Mouse (Mus musculus): ENCODE measurements around the gene Trpm5. TPM values are rescaled to one million over a fixed set of nuclear protein-coding genes. Genes with fewer than 3 reads are reported as not detected.

Gene Trpm5
- total RNA-seq, 2 experiments from 2014 or later, result not detected

DNA sequence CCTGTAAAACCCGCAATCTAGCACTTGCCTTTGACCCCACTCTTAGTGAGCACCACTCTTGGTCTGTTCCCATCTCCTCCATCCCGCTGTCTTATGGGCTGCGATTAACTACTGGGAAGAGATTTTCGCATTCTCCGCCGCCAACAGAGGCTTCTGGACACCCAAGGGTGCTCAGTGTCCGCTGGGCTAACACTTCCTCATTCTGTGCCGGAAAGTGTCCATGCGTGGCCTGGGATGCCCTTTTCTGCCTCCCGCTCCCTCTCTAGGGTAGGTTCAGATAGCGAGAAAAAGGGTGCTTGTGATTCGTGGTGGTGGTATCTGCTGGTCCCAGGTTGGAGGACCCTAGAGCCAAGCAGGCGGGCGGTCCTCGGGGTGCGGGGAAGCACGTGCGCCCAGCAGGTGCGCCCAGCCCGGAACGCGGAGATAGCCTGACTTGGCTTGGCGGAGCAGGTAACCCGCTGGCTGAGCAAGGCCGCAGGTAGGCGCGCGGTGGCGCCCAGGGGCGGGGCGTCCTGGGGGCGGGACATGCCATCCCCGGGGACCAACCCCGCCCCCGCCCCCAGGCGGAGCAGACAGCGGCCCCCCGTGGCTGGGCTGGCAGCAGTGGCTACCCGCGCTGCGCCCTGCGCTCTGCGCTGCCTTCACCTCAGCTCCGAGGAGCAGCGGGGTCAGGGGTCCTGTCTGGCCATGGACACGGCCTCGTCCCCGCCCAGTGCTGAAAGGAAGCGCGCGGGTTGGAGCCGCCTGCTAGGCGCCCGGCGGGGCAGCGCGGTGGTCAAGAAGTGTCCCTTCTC is 12.4 kb upstream of the Trpm5 start:
- ATAC-seq (ENCODE audit: poor library complexity, severe bottlenecking), result peak; percentile 64

DNA sequence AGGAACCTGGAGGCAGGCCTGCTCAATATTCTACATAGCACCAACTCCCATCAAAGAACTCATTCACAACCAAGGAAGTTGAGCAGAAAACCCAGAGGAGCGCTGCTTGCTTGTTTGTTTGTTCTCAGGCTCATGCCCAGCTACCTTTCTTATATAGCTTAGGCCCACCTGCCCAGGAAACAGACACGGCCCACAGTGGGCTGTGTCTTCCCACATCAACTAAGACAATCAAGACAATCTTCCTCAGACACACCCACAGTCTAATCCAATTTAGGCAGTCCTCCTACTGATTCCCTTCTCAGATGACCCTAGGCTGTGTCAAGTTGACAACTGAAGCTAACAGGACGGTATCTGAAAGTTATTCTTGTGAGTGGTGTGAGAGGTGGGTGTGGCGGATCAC is 11.6 kb upstream of the Trpm5 start, which contains the start of gene Kcnq1:
Kcnq1 (plus strand) TSS at position 301 of the 400 bp plus-strand sequence.
- no peak for ATAC-seq (ENCODE audit: poor library complexity, severe bottlenecking)

DNA sequence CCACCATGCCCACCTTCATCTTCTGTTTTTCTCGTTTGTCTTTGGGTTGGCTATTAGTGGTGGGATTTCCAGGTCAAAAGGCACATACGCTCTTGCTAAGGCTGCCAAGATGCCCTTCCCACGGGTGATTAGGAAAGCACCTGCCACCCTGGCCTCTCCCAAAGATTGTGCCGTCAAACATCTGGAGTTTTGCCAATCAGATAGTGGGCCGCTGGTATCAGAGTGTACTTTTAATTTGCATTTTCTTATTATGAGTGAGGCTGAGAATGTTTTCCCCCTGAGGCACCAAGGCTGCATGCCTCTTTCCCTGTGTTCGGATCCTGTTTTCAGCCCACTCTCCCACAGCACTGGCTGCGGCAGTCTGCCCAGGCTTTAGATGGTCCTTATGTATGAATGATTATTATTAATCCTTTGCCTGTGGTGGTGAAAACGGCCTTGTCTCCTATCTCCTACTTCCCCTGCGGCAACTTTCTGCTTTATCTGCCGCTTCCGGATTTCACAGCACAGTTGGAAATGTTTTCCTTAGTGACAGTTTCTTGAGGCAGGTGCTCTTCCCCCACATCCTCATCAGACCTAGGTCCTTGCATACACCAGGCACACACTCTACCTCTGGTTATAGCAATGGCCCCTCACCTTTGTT is 10.9 kb upstream of the Trpm5 start:
- ATAC-seq (ENCODE audit: poor library complexity, severe bottlenecking), result no peak

DNA sequence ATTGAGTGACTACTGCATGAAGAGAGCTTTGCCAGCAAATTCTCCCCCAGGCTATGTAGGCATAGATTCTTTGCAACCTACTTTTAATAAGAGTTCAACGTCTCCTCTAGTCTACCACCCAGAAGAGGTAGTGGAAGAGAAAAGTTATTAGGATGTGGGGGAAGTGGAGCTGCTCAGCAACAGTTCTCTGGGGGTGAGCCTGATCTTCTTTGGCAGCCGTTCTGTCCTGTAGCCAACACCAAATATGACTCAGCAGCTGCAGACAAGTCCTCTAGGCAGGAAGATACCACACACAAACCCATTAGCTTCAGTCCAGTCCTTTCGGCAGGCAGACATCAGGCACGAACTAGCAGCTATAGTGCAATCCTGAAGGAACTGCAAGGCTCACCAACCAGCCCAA is 6.3 kb upstream of the Trpm5 start:
- ATAC-seq (ENCODE audit: poor library complexity, severe bottlenecking), result no peak

DNA sequence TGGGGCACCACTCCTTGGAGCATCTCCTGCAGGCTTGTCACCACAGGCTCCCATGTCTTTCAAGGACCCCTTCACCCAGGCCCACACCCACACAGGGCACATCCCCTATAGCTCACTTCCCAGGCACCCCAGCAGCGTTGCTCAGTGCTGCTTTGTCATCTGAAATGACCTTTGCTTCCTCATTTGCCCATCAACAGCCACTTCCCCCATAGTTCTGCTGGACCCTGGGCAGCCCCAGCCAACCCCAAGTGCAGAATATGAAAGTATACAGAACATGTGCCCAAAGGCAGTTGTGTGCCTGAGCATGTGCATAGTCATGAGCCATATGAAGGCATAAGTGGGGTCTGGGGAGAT is 1.1 kb upstream of the Trpm5 start:
- peak; percentile 86 for ATAC-seq (ENCODE audit: poor library complexity, severe bottlenecking)

DNA sequence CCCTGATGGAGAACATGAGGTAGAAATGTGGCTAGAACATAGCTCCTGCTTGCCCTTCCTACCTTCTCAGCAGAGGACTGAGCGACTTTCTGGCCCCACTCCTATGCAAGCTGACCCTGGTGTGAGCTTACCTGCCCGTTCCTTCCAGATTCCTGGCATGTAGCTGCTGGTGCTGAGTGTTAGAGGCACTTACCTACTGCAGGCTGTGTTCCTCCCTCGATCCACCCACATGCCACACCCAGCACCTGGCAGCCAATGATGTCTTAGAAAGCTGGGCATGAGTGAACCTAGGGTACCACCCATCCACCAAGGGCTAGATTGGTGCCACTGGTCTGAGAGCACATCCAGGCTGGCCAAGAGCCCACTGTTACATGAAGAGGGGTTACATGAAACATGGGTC is 595 bp downstream of the Trpm5 start:
- no peak for ATAC-seq (ENCODE audit: poor library complexity, severe bottlenecking)

DNA sequence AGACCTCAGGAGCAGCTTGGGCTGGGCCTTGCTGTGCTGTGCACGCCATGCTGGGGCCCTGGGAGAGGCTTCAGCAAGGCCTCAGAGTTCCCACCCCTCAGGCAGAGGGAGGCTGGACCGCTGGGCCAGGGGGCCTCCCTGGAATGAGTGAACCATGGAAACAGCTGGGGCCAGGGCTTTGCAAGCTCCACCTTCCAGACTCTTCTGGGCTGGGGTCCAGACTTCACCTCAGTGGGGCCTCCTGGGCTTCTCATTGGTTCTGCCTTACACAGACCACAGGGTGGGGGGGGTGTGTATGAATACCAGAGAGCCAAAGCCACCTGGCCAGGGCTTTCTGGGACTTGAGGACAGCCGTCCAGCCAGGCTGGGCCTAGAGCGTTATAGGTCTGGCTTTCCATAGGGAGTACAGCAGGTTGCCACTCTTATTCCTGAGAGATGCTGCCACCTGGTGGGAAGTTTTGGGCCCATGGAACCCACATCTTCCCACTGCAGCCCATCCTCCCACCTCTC is 7.3 kb downstream of the Trpm5 start:
- ATAC-seq (ENCODE audit: poor library complexity, severe bottlenecking), result no peak

DNA sequence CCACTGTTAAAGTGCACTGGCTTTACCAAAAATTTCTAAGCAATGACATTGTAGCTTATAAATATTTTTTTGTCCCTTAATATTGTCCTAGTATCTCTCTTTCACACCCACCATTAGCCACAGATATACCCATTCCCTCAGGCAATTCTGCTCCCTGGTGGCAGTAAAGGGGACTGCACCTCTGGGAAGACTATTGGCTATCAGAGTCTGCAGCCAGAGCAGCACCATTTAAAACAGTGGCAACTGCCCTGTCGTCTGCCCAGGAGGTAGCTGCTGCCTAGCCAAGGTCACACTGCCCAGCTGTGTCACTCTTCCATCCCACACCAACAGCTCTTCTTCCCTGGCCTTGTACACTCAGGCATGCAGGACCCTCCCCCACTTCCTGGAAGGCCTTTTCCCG is 8.1 kb downstream of the Trpm5 start:
- peak; percentile 87 for ATAC-seq (ENCODE audit: poor library complexity, severe bottlenecking)

DNA sequence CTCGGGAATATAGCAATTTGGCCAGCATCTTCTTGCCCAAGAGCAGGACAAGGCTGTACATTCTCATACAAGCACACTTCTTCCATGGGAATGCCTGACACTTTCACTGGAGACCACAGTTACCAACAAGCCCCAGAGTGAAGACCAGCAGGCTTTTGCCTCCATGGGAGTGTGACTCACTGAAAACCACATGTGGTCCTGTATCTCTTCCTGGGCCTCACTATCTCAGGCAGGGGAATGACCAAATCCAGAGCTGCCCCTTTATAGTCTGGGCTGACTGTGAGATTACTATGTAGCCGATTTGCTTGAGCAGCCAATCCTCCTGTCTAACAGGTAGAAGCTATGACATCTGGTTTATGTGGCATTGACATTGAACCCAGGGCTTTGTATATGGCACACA is 10.7 kb downstream of the Trpm5 start:
- no peak for ATAC-seq (ENCODE audit: poor library complexity, severe bottlenecking)

DNA sequence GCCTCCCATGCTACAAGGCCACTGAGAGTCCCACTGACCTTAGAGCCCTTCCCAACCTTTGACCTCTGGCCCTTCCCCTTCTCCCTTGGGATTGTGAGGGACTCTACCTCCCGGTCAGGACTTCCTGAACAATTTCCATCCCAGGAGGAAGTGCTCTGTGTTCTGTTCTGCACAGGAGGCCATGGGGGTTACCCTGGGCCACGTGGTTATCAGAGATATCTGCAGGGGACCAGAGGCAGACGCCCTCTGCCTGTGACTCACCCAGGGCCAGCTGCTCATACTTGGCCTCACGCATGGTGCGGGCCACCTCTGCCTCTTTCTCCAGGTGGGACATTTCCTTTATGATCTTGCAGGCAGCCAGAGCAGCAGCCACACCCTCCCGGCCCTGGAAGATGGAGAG is 12.4 kb downstream of the Trpm5 start:
- ATAC-seq (ENCODE audit: poor library complexity, severe bottlenecking), result no peak

DNA sequence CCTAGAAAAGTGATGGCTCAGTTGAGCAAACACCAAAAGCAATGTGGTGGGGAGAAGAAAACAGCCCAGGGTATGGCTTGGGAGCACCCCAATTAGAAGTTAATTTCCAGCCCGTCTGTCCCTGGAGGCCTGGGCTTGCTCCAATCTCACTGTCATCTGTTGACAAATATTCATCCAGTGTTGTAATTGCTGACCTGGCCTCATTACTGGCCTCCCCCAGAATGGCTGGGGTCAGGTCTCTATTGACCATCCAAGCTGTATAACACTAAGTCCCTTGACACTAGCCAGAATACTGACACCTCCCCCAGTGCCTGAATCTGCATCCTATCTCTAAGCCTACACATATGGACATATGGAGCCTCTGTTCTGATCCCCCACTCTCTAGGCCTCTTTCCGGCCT is 17.1 kb downstream of the Trpm5 start:
- no peak for ATAC-seq (ENCODE audit: poor library complexity, severe bottlenecking)

DNA sequence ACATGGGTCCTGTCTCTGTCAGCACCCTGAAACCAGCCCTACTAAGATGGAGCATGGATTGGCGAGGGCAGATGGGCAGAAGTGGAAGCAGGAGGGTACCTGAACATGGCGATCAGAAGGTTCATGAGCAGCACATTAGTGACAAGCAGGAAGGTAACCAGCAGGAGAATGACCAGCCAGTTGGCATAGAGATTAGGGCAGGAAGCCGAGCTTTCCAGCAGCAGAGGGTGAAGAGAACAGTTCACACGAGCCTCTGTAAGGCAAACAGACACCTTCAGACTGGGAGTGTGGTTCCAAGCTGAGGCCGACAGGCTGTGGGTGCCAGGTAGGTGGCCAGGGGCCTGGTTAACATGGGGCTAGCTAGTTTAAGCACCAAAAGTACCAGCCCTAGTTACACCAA is 19.0 kb downstream of the Trpm5 start:
- no peak for ATAC-seq (ENCODE audit: poor library complexity, severe bottlenecking)

DNA sequence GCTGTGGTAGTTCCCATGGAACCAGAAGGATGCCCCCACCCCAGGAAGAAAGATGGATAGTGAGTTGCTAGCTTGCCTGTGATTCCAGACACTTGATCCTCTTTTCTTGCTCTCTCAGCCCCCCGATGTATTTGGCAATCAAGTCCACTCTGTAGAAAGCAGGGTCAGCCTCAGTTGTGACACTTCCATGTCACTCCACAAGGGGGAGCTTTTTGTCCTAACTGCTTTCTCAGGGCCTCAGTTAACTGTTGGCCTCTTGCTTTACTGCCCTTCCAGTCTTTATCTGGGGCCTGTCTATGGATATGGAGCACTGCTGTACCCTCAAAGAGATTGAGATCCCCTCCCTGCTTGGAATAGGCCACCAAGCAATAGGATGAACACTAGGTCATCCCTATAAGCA is 21.4 kb downstream of the Trpm5 start:
- ATAC-seq (ENCODE audit: poor library complexity, severe bottlenecking), result no peak

DNA sequence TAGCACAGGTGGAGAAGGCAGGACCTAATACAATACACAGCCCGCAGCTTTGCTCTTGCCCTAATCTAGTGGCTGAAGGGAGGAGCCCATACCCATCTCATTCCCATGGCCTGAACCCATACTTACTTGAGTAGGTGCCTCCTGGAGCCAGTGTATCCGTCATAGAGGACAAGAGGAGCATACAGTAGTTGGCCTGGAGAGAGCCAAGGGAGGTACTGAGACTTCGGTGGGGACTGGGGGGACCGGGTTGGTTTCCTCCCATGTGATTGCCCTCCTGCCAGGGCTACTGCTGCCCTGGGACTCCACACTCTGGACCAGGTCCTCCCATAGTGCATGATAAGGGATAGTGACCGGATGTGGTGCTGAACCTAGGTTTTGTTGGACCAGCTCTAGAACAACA is 21.8 kb downstream of the Trpm5 start:
- no peak for ATAC-seq (ENCODE audit: poor library complexity, severe bottlenecking)

DNA sequence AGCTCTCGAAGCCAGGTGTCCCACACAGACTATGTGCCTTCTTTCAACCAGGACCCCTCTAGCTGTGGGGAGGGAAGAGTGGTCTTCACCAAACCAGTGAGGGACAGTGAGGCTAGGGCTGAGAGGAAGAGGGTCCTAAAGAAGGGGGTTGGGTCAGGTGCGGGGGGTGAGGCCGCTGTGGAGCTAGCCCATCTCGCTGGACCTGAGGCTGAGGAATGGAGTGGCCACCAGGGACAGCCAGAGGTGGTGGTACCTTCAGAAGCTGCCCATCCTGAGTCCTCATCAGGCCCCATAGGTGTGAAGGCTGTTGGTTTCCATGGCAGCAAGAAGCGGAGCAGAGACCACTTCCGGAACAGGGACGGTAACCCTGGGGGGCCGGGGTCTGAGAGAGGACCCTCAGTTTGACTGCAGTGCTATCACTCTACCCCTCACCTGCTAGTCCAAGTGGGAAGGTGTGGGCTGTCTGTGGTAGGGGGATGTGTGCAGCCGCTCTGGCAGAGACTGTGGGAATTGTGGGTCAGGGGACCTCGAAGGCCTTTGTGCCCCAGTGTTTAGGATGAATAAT is 23.9 kb downstream of the Trpm5 start:
- no peak for ATAC-seq (ENCODE audit: poor library complexity, severe bottlenecking)

DNA sequence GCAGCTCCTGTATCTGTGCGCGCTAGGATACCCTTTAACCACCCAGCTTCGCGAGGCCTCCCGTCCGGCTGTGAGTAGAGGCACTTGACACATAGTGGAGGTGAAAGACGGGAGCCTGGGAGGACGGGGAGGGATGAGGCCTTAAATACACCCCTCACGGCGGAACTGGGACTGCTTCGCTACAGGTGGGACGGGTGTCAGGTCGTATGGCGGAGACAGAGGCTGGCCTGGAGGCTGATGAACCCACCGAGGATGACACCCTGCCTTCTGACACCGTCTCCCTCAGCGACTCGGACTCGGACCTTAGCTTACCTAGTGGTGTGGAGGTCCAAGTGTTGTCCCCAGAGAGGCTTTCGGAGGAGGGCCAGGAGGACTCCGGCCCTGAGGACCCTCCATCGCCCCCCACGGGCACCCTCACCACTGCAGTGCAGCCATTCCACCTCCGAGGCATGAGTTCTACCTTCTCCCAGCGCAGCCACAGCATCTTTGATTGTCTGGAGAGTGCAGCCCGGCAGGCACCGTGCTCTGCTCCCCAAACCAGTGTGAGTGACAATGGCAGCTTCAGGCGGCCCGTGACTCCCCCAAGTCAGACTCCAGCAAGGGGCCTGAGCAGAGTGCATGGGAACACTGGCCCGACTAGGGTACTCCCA is 24.6 kb downstream of the Trpm5 start:
- ATAC-seq (ENCODE audit: poor library complexity, severe bottlenecking), result peak; percentile 2

DNA sequence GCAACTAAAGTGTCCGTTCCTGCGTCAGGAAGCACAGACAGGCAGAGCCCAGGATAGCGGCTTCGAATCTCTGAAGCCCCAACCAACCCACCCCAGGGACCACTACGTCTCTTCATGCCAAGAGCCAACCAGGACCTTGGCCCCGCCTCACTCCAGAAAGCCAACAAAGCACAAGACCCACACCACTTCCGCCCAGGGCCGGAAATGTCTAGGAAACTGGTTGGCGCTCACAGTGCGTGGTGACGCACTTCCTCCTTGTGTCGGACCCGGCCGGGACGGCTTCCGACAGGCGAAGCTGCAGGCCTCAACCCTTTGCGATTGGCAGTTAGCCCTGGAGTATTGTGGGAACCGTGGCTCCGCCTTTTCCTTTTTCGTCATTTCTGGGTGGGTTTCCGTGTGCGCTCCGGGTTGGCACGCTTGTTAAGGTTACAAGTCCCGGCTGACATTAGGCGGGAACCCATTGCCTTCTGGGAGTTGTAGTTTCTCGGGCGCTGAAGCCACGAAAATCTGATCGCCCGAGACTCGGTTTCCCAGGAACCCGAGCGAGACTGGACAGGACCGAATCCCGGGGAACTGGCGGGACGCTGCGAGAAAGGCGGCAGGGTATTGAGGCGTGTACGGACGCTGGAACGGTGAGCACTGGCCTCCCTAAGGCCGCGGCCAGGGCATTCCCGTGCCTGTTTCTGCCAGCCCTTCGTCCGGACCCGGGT is 25.4 kb downstream of the Trpm5 start, which contains the start of gene Tssc4:
Tssc4 (plus strand) TSS at position 368 of the 710 bp plus-strand sequence.
- peak; percentile 77 for ATAC-seq (ENCODE audit: poor library complexity, severe bottlenecking)

DNA sequence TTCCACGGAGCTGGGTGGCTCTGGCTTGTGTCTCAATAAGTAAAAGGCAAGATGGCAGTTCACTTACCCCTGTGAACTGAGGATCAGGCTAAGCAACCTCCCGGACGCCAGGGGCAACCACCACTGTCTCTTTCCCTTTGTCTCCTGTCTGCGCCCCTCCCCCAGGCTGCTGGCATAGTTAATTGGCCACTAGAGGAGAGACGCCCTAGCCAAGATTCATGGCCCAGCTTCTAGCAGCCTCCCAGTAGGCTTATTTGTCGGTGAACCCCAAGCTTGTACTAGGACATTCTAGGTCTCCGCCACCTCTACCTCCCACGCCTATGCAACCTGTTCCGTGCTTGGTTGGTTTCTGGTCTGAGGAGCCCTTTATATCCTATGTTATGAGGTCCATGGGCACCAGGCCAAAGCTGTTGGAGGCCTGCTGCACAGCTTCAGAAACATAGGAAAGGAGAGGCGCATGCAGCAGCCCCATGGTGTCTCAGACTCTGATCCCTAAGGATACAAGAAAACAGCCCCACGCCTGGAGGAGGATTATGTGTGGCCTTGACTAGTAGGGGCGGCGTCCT is 26.0 kb downstream of the Trpm5 start:
- no peak for ATAC-seq (ENCODE audit: poor library complexity, severe bottlenecking)

DNA sequence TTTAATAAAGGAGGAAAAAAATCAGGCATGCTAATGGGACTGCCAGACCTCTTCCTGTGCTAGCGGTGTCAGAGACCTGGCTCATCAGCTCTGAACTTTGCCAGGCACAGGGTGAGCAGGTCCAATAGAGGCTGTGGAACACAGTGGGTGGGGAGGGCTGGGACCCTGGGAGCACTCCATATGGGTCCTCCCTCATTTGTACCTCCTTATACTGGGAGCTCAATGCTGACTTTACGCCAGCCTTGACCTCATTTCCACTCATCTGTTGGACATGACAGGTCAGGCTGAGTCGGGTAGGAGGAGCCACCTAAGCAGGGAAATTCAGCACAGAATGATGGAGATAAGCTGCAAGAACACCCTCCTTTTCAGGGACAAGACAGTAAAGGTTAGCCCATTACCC is 26.5 kb downstream of the Trpm5 start:
- no peak for ATAC-seq (ENCODE audit: poor library complexity, severe bottlenecking)

DNA sequence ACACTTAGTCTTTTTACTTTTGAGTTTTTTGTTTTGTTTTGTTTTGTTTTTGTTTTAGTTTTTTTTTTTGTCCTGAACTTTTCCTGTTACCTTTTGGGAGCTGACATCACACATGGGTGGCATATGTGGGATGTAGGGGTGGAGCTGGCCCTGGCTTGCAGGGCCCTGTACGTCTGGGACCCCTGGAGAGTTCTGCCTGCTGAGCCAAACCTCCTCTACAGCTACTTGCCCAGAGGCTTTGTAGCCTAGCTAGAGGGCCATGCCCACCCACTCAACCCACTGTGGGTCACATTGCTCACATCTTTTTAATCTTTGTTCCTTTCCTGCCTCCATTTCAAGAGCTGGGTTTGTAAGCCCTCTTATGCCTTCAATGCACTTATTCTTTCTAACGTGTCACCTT is 27.0 kb downstream of the Trpm5 start:
- ATAC-seq (ENCODE audit: poor library complexity, severe bottlenecking), result no peak

DNA sequence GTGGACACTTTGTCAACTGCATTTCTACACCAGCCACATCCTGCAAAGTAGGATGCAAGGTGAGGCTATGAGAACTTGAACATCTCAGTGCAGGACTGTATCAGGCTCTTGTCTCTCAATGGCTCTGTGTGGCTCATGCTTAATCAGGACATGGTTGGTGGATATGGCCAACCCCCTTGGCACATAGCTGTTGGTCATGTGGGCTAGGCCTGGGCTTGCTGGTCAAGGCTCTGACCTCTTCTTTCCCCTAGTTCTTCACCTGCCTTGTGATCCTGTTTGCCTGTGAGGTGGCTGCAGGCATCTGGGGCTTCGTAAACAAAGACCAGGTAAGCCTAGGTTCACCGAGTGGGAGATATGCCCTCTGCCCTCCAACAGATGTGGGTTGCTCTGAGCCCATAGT is 28.8 kb downstream of the Trpm5 start:
- no peak for ATAC-seq (ENCODE audit: poor library complexity, severe bottlenecking)
